Mouse (Mus musculus) bone marrow, adult 2 months (tissue): ENCODE measurements around the gene Pak2.
A peak's percentile ranks its signal among the peaks of the same experiment; 100 is the strongest.

ENCODE experiments used
- CTCF ChIP-seq: fragments of 200-500 bp; IDR thresholded peaks from 2 replicates; pipeline ENCODE4 v1.5.1; 2011; ENCODE audit warnings: low read length, control low read depth; ENCODE audit not compliant: control insufficient read depth, insufficient read depth
- POLR2A ChIP-seq: fragments of 200-500 bp; IDR thresholded peaks from 2 replicates; pipeline ENCODE4 v1.6.1; 2011; ENCODE audit warnings: low read depth, mild to moderate bottlenecking, control low read depth, low read length, borderline replicate concordance; ENCODE audit not compliant: control insufficient read depth

DNA sequence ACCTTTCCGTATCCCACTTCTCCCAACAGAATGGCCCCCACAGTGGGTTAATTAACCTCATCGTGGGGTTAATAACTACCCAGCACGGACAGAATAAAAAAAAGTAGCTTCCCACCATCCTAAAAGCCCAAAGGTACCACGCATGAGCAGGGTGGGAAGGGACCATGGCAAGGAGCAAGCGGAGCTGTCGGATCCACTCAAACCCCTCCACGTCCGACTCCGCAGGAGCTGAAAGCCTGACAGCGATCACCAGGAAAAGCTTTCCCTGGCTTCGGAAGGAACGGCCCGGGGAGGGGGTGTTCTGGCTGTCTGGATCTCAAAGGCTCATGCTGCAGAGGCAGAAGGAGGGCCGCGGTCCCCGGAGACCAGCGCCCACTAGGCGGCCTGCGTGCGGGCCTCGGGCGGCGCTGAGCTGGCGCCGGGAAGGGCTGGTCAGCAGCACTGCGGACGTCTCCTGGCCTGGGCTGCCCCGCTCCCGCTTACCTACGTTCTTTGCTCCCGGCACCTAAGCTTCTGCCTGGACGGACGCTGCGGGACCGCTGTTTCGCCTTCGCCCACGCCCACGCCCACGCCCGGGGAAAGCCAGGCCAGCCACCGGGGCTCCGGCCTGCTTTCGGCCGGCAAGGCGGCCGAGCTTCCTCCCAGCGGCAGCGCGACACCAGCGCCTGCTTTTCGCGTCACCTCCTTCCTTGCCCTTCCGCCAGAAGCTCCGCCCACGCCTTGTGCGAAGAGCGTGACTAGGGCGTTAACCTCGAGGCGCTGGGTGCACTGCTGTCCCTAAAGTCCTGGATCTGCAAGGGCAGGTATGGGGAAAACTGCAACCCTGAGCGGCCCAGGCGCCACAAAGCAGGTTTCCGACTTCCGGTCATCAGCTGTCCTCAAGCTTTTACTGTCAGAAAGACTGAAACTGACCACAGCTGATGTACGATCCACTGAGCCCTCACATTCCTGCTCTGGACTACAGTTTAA lies 76.3 kb downstream of the Pak2 start, which contains the start of gene Senp5:
- TF ChIP-seq CTCF (peak; percentile 11; the same call in 1 of the 2 replicates), POLR2A (peak; percentile 89; the same call in 1 of the 2 replicates)
